Mouse (Mus musculus) heart, embryonic 14.5 days (tissue): ENCODE measurements at regions not wholly inside any gene's neighbourhood (a gene's known extent, or its start where the extent isn't known, plus 50 kb on each side); places are given as distances from the start of the nearest gene placed in this dataset.

ENCODE experiments used
- ATAC-seq: fragments of 200-750 bp; cut with Nextera tagmentation; 2 replicates; pipeline ENCODE4 v1.8.0; 2017; ENCODE audit warnings: low read depth, moderate TSS enrichment; ENCODE audit not compliant: insufficient number of reproducible peaks, insufficient read depth, low FRiP score
- H3K27ac ChIP-seq, 2 experiments: fragments of 200-500 bp in 1 of 2; fragments of 300-500 bp in 1 of 2; sonication (generic) in 1 of 2; replicated peaks in 1 of 2; 2 replicates each; pipeline ENCODE4 v1.5.1; 2012 to 2014; ENCODE audit warnings: low read depth in 2 of 2, low read length in 2 of 2, control low read depth in 1 of 2, mild to moderate bottlenecking in 1 of 2, mixed read lengths in 1 of 2; ENCODE audit not compliant: control insufficient read depth in 1 of 2, insufficient read depth in 1 of 2
- H3K27me3 ChIP-seq: fragments of 300-500 bp; sonication (generic); 2 replicates; pipeline ENCODE4 v1.6.1; 2014; ENCODE audit warnings: mild to moderate bottlenecking, low read length, control low read depth; ENCODE audit not compliant: control insufficient read depth, insufficient read depth
- H3K36me3 ChIP-seq: fragments of 300-500 bp; sonication (generic); 2 replicates; pipeline ENCODE4 v1.6.1; 2014; ENCODE audit warnings: mild to moderate bottlenecking, control low read depth, low read length, mixed read lengths; ENCODE audit not compliant: control insufficient read depth, insufficient read depth
- H3K4me1 ChIP-seq, 2 experiments: fragments of 200-500 bp in 1 of 2; fragments of 300-500 bp in 1 of 2; sonication (generic) in 1 of 2; 2 replicates each; pipeline ENCODE4 v1.6.1; 2012 to 2014; ENCODE audit warnings: low read length in 2 of 2, control low read depth in 1 of 2, mixed read lengths in 1 of 2; ENCODE audit not compliant: control insufficient read depth in 2 of 2, insufficient read depth in 2 of 2
- H3K4me2 ChIP-seq: fragments of 300-500 bp; sonication (generic); 2 replicates; pipeline ENCODE4 v1.6.1; 2014; ENCODE audit warnings: mild to moderate bottlenecking, low read length
- H3K4me3 ChIP-seq, 2 experiments: fragments of 200-500 bp in 1 of 2; fragments of 300-500 bp in 1 of 2; sonication (generic) in 1 of 2; 2 replicates each; pipeline ENCODE4 v1.5.1; 2012 to 2014; ENCODE audit warnings: low read length in 2 of 2, mild to moderate bottlenecking in 2 of 2, control low read depth in 1 of 2, low read depth in 1 of 2, moderate library complexity in 1 of 2; ENCODE audit not compliant: control insufficient read depth in 1 of 2, insufficient read depth in 1 of 2
- H3K9ac ChIP-seq: fragments of 300-500 bp; sonication (generic); 2 replicates; pipeline ENCODE4 v1.6.1; 2014; ENCODE audit warnings: mild to moderate bottlenecking, low read length
- H3K9me3 ChIP-seq: fragments of 300-500 bp; sonication (generic); 2 replicates; pipeline ENCODE4 v1.6.1; 2016; ENCODE audit warnings: low read length, control low read depth; ENCODE audit not compliant: control insufficient read depth
- WGBS: fragments of 180-500 bp; shearing (Covaris S2); extraction: QIAGEN DNeasy Blood & Tissue Kit; methylation state at CpG from one replicate; pipeline ENCODE4 v1.1.7; 2014; 5-methylcytosine and 5-hydroxymethylcytosine counted together

- no peak for ATAC-seq
- no peaks in the 10 kb centered on the region for H3K9me3 ChIP-seq
- no peaks in the 10 kb centered on the region for H3K27me3 ChIP-seq
- no peak overlapping the region for H3K4me3 ChIP-seq
- no peak overlapping the region for H3K9ac ChIP-seq
- WGBS, result 83% methylated on average over 2 of the region's 2 CpGs
- no peak overlapping the region for H3K4me2 ChIP-seq
- H3K4me1 ChIP-seq, result no peaks in the 10 kb centered on the region
- no peak overlapping the region for H3K27ac ChIP-seq
- H3K36me3 ChIP-seq, result no peaks in the 10 kb centered on the region
Measured at GRCm38 (mm10) chr12:95388185-95388584, 303.8 kb upstream of the Flrt2 start.

GRCm38 (mm10) chr12:95392821-95393220, 299.2 kb upstream of the Flrt2 start:
- 75% methylated on average over 1 of the region's 1 CpGs for WGBS
- no peak overlapping the region for H3K4me3 ChIP-seq
- H3K9ac ChIP-seq, result no peak overlapping the region
- no peaks in the 10 kb centered on the region for H3K27me3 ChIP-seq
- no peak overlapping the region for H3K4me2 ChIP-seq
- H3K4me1 ChIP-seq, result no peaks in the 10 kb centered on the region
- H3K36me3 ChIP-seq, result no peaks in the 10 kb centered on the region
- no peaks in the 10 kb centered on the region for H3K9me3 ChIP-seq
- no peak overlapping the region for H3K27ac ChIP-seq
- ATAC-seq, result no peak

DNA sequence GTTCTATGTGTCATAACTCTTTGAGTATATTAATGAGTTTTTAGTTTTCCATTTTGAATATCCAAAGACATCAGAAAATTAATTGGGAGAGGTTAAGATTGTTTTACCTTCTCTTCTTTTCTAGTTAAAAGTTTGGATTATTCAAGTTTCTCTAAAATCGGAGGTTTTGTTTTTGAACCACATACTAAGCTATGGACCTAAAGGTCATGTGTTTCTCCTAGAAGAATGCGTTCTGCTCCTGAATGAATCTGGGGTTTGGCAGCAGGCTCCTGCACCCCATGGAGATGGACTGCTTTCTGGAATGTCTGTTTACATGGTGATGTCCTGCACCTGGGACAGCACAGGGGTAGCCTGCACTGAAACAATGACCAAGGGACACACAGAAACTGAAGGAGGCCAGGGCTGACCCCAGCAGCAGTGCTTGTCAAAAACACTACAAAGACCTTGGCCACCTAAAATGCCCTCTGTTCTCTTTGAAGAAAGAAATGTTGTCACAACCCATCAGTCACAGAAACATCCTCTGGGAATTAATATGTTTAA, 297.0 kb upstream of the Flrt2 start:
- H3K9ac ChIP-seq, result no peak overlapping the region
- H3K36me3 ChIP-seq, result no peaks in the 10 kb centered on the region
- H3K9me3 ChIP-seq, result no peaks in the 10 kb centered on the region
- H3K4me3 ChIP-seq, result no peak overlapping the region
- H3K27ac ChIP-seq, result no peak overlapping the region
- no peaks in the 10 kb centered on the region for H3K27me3 ChIP-seq
- ATAC-seq, result no peak
- whole genome bisulfite sequencing, result 85% methylated on average over 2 of the region's 2 CpGs
- no peak overlapping the region for H3K4me2 ChIP-seq
- H3K4me1 ChIP-seq, result no peaks in the 10 kb centered on the region

DNA sequence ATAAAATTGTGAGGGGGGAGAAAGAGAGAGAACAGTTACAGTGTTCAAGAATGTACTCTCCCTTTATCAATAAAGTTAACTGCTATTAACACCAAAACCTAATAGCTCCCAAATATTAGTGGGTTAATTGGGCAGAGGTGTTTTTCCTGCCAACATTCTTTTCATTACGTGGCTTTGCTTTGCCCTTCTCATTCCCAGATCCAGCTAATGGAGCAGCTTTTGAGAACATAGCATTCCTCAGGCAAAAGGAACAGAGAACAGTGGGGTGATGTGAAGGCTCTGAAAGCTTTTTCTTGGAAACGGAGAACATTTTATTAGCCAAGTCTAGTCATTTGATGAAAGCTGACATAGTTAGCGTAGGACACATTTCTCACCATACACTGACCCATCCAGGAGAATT, 271.2 kb upstream of the Flrt2 start:
- Histone ChIP-seq H3K4me3 (no peak overlapping the region), H3K4me1 (peaks cover 0 to 5% of the 10 kb centered on the region in 2 experiments; a peak in 2 of 4 replicates), H3K4me2 (no peak overlapping the region), H3K27me3 (no peaks in the 10 kb centered on the region), H3K36me3 (no peaks in the 10 kb centered on the region), H3K27ac (no peak overlapping the region), H3K9ac (no peak overlapping the region), H3K9me3 (no peaks in the 10 kb centered on the region)
- 60% methylated on average over 3 of the region's 3 CpGs for WGBS
- ATAC-seq, result no peak

GRCm38 (mm10) chr12:95424739-95425138, 267.3 kb upstream of the Flrt2 start:
- Histone ChIP-seq H3K36me3 (no peaks in the 10 kb centered on the region), H3K27me3 (no peaks in the 10 kb centered on the region), H3K9me3 (no peaks in the 10 kb centered on the region), H3K4me2 (no peak overlapping the region), H3K4me1 (peaks cover 0 to 5% of the 10 kb centered on the region in 2 experiments; a peak in 2 of 4 replicates), H3K9ac (no peak overlapping the region), H3K27ac (no peak overlapping the region), H3K4me3 (no peak overlapping the region)
- ATAC-seq, result no peak
- 19% methylated on average over 2 of the region's 2 CpGs for WGBS

DNA sequence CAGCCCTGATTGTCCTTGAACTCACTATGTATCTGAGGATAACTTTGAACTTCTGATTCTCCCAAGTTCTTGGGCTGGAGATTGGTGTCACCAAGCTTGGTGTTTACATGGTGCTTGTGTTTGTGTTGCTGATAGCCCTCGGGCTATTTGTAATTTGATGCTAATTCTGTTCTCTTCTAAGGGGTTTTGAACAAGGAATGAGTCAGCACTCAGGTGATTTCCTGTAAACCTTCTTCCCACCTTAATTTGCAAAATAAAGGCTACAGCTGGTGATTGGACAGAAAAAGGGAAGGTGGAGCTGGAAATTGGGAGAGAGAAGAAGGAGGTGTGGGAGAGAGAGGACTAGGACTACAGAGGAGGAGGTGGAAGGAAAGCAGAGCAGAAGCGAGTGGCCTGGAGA, 254.8 kb upstream of the Flrt2 start:
- H3K27ac ChIP-seq, result no peak overlapping the region
- no peaks in the 10 kb centered on the region for H3K36me3 ChIP-seq
- H3K4me2 ChIP-seq, result no peak overlapping the region
- WGBS, result 60% methylated on average over 2 of the region's 2 CpGs
- H3K4me1 ChIP-seq, result no peaks in the 10 kb centered on the region
- H3K27me3 ChIP-seq, result no peaks in the 10 kb centered on the region
- ATAC-seq, result no peak
- H3K4me3 ChIP-seq, result no peak overlapping the region
- H3K9me3 ChIP-seq, result no peaks in the 10 kb centered on the region
- no peak overlapping the region for H3K9ac ChIP-seq

DNA sequence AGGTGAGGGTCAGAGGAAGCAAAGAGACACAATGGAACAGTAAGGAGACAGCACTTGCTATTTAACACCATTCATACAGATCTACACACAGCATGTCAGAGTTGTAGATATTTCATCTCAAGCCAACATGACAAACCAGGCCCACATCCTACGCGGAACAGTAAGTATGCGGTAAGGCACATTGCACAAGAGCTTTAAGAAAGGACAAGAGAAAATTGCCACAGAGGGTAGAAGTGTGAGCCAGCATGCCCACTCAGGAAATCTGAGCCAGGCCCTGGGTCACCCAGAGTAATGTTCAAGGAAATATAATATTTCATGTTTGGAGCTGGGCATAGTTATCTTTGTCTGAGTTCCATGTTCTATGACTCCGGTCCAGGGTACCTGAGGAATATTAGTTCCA, 234.5 kb upstream of the Flrt2 start:
- Histone ChIP-seq H3K4me3 (no peak overlapping the region), H3K27ac (no peak overlapping the region), H3K4me2 (no peak overlapping the region), H3K36me3 (no peaks in the 10 kb centered on the region), H3K9ac (no peak overlapping the region), H3K4me1 (no peaks in the 10 kb centered on the region), H3K9me3 (no peaks in the 10 kb centered on the region), H3K27me3 (no peaks in the 10 kb centered on the region)
- 93% methylated on average over 4 of the region's 4 CpGs for WGBS
- ATAC-seq, result no peak
